Mouse (Mus musculus) embryonic facial prominence, embryonic 11.5 days (tissue): Measurements from ENCODE around the gene Wipf1. TPM values are rescaled to one million over a fixed set of nuclear protein-coding genes. Genes with fewer than 3 reads are reported as not detected.
A peak's percentile ranks its signal among the peaks of the same experiment; 100 is the strongest.
"Not testable (repeated sequence)": the region's sequence is repeated elsewhere in the genome, so short reads cannot be mapped to it uniquely, and the experiment has no call there.

Experiments used
- ATAC-seq: fragments of 200-750 bp; cut with Nextera tagmentation; replicated peaks from 2 replicates; pipeline ENCODE4 v1.8.0; 2017; ENCODE audit warnings: low read depth; ENCODE audit not compliant: insufficient number of reproducible peaks, low FRiP score, low TSS enrichment
- DNase-seq: peaks from one replicate; pipeline ENCODE4 v3.0.0-alpha.2; 2015; ENCODE audit warnings: low spot score
- H3K27ac ChIP-seq: fragments of 300-500 bp; sonication (generic); replicated peaks from 2 replicates; pipeline ENCODE4 v1.5.1; 2014; ENCODE audit warnings: mild to moderate bottlenecking, low read depth, low read length, control low read depth
- H3K27me3 ChIP-seq: fragments of 300-500 bp; sonication (generic); 2 replicates; pipeline ENCODE4 v1.6.1; 2014; ENCODE audit warnings: mild to moderate bottlenecking, low read length, moderate library complexity, mixed read lengths; ENCODE audit not compliant: control insufficient read depth, insufficient read depth
- H3K36me3 ChIP-seq: fragments of 300-500 bp; sonication (generic); replicated peaks from 2 replicates; pipeline ENCODE4 v1.6.1; 2014; ENCODE audit warnings: low read depth, mild to moderate bottlenecking, low read length, moderate library complexity, mixed read lengths; ENCODE audit not compliant: control insufficient read depth, insufficient read depth
- H3K4me1 ChIP-seq: fragments of 300-500 bp; sonication (generic); 2 replicates; pipeline ENCODE4 v1.6.1; 2014; ENCODE audit warnings: low read length, mixed read lengths; ENCODE audit not compliant: control insufficient read depth, insufficient read depth
- H3K4me2 ChIP-seq: fragments of 300-500 bp; sonication (generic); 2 replicates; pipeline ENCODE4 v1.6.1; 2014; ENCODE audit warnings: low read depth, mild to moderate bottlenecking, control low read depth, low read length, moderate library complexity
- H3K4me3 ChIP-seq: fragments of 300-500 bp; sonication (generic); 2 replicates; pipeline ENCODE4 v1.5.1; 2014; ENCODE audit warnings: low read depth, low read length, control low read depth
- H3K9ac ChIP-seq: fragments of 300-500 bp; sonication (generic); replicated peaks from 2 replicates; pipeline ENCODE4 v1.6.1; 2014; ENCODE audit warnings: mild to moderate bottlenecking, control low read depth, low read length
- H3K9me3 ChIP-seq: fragments of 300-500 bp; sonication (generic); replicated peaks from 2 replicates; pipeline ENCODE4 v1.6.1; 2016; ENCODE audit warnings: mild to moderate bottlenecking, low read length, inconsistent platforms, mixed read lengths; ENCODE audit not compliant: control insufficient read depth
- WGBS: fragments of 180-500 bp; shearing (Covaris S2); extraction: QIAGEN DNeasy Blood & Tissue Kit; methylation state at CpG from one replicate; pipeline ENCODE4 v1.1.7; 2014; 5-methylcytosine and 5-hydroxymethylcytosine counted together
- polyA plus RNA-seq: library from polyadenylated mRNA; unstranded; fragments of >200 nt; fragmentation: Nextera tagmentation; extraction: Ambion mirVana; gene quantifications from 2 replicates; pipeline ENCODE4 v1.2.1, GENCODE M21; 2014

The Wipf1 gene
- polyA plus RNA-seq, 1 experiment from 2014 or later: 17.5 TPM

DNA sequence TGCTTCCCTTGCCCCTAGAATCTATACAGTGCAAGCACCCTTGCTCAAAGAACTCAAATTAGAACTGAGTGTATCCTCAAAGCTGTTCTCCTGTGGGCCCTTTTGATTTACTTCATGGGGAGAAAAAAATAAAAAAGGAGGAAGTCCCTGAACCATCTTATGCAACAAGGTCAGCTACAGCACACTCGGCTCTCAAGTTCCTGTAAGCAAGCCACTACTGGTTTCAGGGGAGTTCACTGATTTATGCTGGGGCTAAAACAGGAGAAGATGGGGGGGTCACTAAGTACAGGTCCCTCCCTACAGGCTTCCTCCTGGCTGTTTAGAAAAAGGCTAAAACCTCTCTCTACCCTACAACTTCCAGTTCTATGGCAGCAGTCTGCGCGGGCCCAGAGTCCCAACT is 17.5 kb downstream of the Wipf1 start:
- Histone ChIP-seq H3K4me3 (no peak overlapping the region), H3K9me3 (no peaks in the 10 kb centered on the region), H3K4me2 (no peak overlapping the region), H3K36me3 (no peaks in the 10 kb centered on the region), H3K9ac (no peak overlapping the region), H3K4me1 (no peaks in the 10 kb centered on the region; the same call in 1 of the 2 replicates), H3K27me3 (no peaks in the 10 kb centered on the region), H3K27ac (no peak overlapping the region)
- DNase-seq: no peak
- WGBS: 74% methylated on average over 3 of the region's 3 CpGs
- no peak for ATAC-seq

- Histone ChIP-seq H3K27me3 (no peaks in the 10 kb centered on the region), H3K9me3 (no peaks in the 10 kb centered on the region), H3K4me2 (no peak overlapping the region), H3K36me3 (no peaks in the 10 kb centered on the region), H3K4me3 (no peak overlapping the region), H3K27ac (no peak overlapping the region), H3K9ac (no peak overlapping the region), H3K4me1 (no peaks in the 10 kb centered on the region; the same call in 1 of the 2 replicates)
- 74% methylated on average over 7 of the region's 7 CpGs for WGBS
- DNase-seq: no peak
- no peak for ATAC-seq
These were observed 18.7 kb downstream of the Wipf1 start for GRCm38 (mm10) chr2:73510731-73511360.

DNA sequence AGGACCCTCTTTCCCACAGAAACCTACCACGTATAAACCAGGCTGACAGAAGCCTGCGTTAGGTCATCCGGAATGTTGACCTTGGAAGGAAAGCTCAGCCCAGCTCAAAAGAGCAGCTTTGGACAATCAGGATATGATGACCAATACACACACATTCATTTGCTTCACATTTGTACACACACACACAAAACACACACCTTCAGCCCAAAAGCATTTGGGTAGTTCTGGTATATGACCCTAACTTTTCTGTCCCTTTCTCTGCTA is 19.6 kb downstream of the Wipf1 start:
- DNase-seq (no peak), ATAC-seq (no peak)
- Histone ChIP-seq H3K27me3 (no peaks in the 10 kb centered on the region), H3K4me2 (no peak overlapping the region), H3K4me1 (no peaks in the 10 kb centered on the region; the same call in 1 of the 2 replicates), H3K36me3 (no peaks in the 10 kb centered on the region), H3K9ac (no peak overlapping the region), H3K27ac (no peak overlapping the region), H3K9me3 (no peaks in the 10 kb centered on the region), H3K4me3 (no peak overlapping the region)
- WGBS: 50% methylated on average over 3 of the region's 3 CpGs

DNA sequence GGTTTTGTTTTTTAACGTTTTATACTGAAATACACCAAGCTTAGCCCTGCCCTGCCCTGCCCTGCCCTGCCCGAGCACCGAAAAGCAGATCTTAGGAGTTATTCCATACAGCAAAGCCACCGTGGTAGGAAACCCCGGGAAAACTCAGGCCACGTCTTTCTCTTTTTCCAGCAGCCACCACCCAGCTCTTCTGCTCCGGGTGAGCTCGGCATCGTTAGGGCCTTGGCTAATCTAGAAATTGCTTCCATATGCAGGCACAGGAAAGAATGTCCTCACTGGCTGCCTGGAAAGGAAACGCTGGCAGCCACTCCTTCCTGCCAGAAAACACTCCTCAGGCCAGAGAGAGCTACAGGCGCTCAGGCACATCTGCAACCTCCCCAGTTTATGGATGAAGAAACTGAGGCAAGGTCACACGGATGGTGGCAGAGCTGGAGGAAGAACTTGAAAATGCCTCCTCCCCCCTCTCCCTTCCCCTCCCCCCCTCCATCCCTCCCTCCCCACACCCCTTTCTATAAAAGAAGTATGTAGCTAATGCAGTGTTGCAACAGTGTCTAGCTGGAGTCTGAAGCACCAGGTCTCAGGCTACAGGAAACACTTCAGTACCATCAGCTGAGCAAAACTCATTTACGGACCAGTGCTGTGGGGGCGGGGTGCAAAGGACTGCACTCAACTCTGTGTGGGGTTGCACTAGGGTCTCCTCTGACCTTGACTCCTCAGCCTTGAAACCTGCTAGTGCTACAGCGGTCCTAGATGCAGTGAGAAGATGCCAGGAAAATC is 20.1 kb downstream of the Wipf1 start:
- peak; percentile 91 for DNase-seq
- no peaks in the 10 kb centered on the region for H3K36me3 ChIP-seq
- H3K27ac ChIP-seq: peak overlapping the region; percentile 73
- H3K4me3 ChIP-seq: no peak overlapping the region
- H3K9me3 ChIP-seq: no peaks in the 10 kb centered on the region
- 0 out of 2 replicates have a peak overlapping the region, but pooled peaks have one; percentile 13 for H3K9ac ChIP-seq
- ATAC-seq: 0 out of 2 replicates have a peak, but pooled peaks have one; percentile 53
- no peaks in the 10 kb centered on the region for H3K27me3 ChIP-seq
- 28% methylated on average over 15 of the region's 15 CpGs for WGBS
- H3K4me1 ChIP-seq: no peaks in the 10 kb centered on the region
- peak overlapping the region; percentile 23; the same call in 1 of the 2 replicates for H3K4me2 ChIP-seq

DNA sequence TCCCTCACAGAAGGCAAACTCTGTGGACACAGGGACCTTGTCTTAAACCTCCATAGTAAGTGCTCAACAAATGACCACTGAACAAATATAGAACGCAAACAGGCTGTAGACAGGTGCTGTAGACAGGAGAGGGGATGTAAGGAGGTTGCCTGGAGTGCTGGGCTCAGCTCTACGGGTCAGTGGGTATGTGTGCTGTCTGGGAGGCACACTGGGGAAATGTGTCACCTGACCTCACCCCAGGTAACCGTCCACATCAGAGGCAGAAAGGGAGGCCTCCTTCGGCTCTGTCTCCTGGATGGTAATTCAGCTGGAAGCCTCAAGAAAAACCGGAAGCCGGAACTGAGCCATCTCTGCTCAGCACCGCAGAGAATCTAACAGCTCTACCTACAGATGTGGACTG is 21.6 kb downstream of the Wipf1 start:
- ATAC-seq: no peak
- no peak overlapping the region for H3K9ac ChIP-seq
- H3K4me1 ChIP-seq: no peaks in the 10 kb centered on the region
- H3K9me3 ChIP-seq: no peaks in the 10 kb centered on the region
- no peak overlapping the region for H3K4me3 ChIP-seq
- WGBS: 68% methylated on average over 7 of the region's 7 CpGs
- H3K27ac ChIP-seq: no peak overlapping the region
- no peak overlapping the region for H3K4me2 ChIP-seq
- no peaks in the 10 kb centered on the region for H3K27me3 ChIP-seq
- H3K36me3 ChIP-seq: no peaks in the 10 kb centered on the region
- no peak for DNase-seq

GRCm38 (mm10) chr2:73506337-73506736 is 23.2 kb downstream of the Wipf1 start:
- not testable (repeated sequence) for H3K27me3 ChIP-seq, H3K9ac ChIP-seq, H3K4me3 ChIP-seq, H3K9me3 ChIP-seq, H3K36me3 ChIP-seq, H3K4me1 ChIP-seq, ATAC-seq, H3K4me2 ChIP-seq, H3K27ac ChIP-seq, DNase-seq
- 91% methylated on average over 4 of the region's 4 CpGs for WGBS

DNA sequence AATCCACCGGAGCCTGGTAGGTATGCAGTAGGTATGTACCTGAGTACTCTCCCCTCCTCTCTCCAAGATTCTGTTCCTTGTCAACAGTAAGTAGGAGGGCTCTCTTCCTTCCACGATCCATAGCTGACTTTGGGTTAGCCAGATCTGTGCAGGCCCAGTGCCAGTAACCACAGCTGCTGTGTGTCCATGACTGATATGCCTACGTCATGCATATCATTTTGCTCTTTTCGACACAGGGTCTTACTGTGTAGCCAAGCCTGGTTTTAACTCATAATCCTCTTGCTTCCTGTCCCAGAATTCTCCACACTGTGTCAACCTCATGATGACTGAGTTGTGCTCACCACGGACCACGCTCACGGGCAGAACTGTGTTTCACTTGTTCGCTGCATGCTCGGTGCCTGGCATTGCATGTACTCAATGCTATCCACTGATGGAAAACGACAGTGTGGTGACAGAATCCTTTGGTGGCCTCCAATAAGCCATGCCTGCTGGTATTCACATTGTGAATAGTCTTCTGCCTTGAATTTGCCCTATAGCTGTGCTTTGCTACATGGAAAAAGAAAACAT is 26.6 kb downstream of the Wipf1 start:
- Histone ChIP-seq H3K36me3 (no peaks in the 10 kb centered on the region), H3K4me2 (no peak overlapping the region), H3K27me3 (no peaks in the 10 kb centered on the region), H3K27ac (no peak overlapping the region), H3K9me3 (no peaks in the 10 kb centered on the region), H3K4me3 (no peak overlapping the region), H3K4me1 (no peaks in the 10 kb centered on the region), H3K9ac (no peak overlapping the region)
- DNase-seq (no peak), ATAC-seq (no peak)
- WGBS: 88% methylated on average over 10 of the region's 10 CpGs

- no peaks in the 10 kb centered on the region for H3K36me3 ChIP-seq
These were observed 28.7 kb downstream of the Wipf1 start for GRCm38 (mm10) chr2:73500864-73501263.

More at GRCm38 (mm10) chr2:73500864-73501263, 28.7 kb downstream of the Wipf1 start:
- Histone ChIP-seq H3K4me2 (no peak overlapping the region), H3K4me1 (no peaks in the 10 kb centered on the region), H3K9me3 (no peaks in the 10 kb centered on the region), H3K4me3 (no peak overlapping the region), H3K9ac (no peak overlapping the region), H3K27me3 (no peaks in the 10 kb centered on the region), H3K27ac (no peak overlapping the region)
- DNase-seq (no peak), ATAC-seq (no peak)
- 86% methylated on average over 13 of the region's 13 CpGs for WGBS
